Mouse (Mus musculus) lung, embryonic 14.5 days (tissue): ENCODE results near the gene Arsg. TPM values are rescaled to one million over a fixed set of nuclear protein-coding genes. Genes with fewer than 3 reads are reported as not detected.

ENCODE experiments used
- ATAC-seq: fragments of 200-750 bp; cut with Nextera tagmentation; 2 replicates; pipeline ENCODE4 v1.8.0; 2017; ENCODE audit warnings: mild to moderate bottlenecking, moderate TSS enrichment, moderate library complexity; ENCODE audit not compliant: insufficient read depth
- DNase-seq: peaks from one replicate; pipeline ENCODE4 v3.0.0-alpha.2; 2015
- H3K27ac ChIP-seq: fragments of 300-500 bp; sonication (generic); 2 replicates; pipeline ENCODE4 v1.5.1; 2014; ENCODE audit warnings: low read depth, mild to moderate bottlenecking, moderate library complexity
- H3K27me3 ChIP-seq: fragments of 300-500 bp; sonication (generic); 2 replicates; pipeline ENCODE4 v1.6.1; 2014; ENCODE audit warnings: low read length, control low read depth; ENCODE audit not compliant: insufficient read depth
- H3K36me3 ChIP-seq: fragments of 300-500 bp; sonication (generic); 2 replicates; pipeline ENCODE4 v1.6.1; 2014; ENCODE audit warnings: control low read depth; ENCODE audit not compliant: insufficient read depth
- H3K4me1 ChIP-seq: fragments of 300-500 bp; sonication (generic); 2 replicates; pipeline ENCODE4 v1.6.1; 2014; ENCODE audit warnings: antibody characterized with exemption, control low read depth; ENCODE audit not compliant: insufficient read depth
- H3K4me2 ChIP-seq: fragments of 300-500 bp; sonication (generic); 2 replicates; pipeline ENCODE4 v1.6.1; 2014; ENCODE audit warnings: mild to moderate bottlenecking
- H3K4me3 ChIP-seq: fragments of 300-500 bp; sonication (generic); 2 replicates; pipeline ENCODE4 v1.5.1; 2014; ENCODE audit warnings: low read depth, low read length
- H3K9ac ChIP-seq: fragments of 300-500 bp; sonication (generic); 2 replicates; pipeline ENCODE4 v1.6.1; 2014
- H3K9me3 ChIP-seq: fragments of 300-500 bp; sonication (generic); 2 replicates; pipeline ENCODE4 v1.6.1; 2016; ENCODE audit warnings: low read depth, low read length, control low read depth
- CTCF ChIP-seq: IDR thresholded peaks from 2 replicates; pipeline ENCODE4 v1.5.1; 2016; ENCODE audit warnings: antibody characterized with exemption, low read depth
- WGBS: fragments of 180-500 bp; shearing (Covaris S2); extraction: QIAGEN DNeasy Blood & Tissue Kit; methylation state at CpG from one replicate; pipeline ENCODE4 v1.1.7; 2014; 5-methylcytosine and 5-hydroxymethylcytosine counted together
- polyA plus RNA-seq: library from polyadenylated mRNA; unstranded; fragments of >200 nt; fragmentation: Nextera tagmentation; extraction: Ambion mirVana; gene quantifications from 2 replicates; pipeline ENCODE4 v1.2.1, GENCODE M21; 2014

Arsg gene
- polyA plus RNA-seq, 1 experiment from 2014 or later: 5.3 TPM

- H3K27me3 ChIP-seq: no peaks in the 10 kb centered on the region
- TF ChIP-seq CTCF: no peak
- H3K36me3 ChIP-seq: peaks cover 21% of the 10 kb centered on the region
- H3K4me1 ChIP-seq: 0 out of 2 replicates have a peak, but pooled peaks cover 10% of the 10 kb centered on the region
- no peak overlapping the region for H3K4me2 ChIP-seq
- H3K9me3 ChIP-seq: no peaks in the 10 kb centered on the region
- H3K27ac ChIP-seq: peak overlapping the region; percentile 67
- ATAC-seq: peak; percentile 64
- H3K9ac ChIP-seq: no peak overlapping the region
- WGBS: 35% methylated on average over 6 of the region's 6 CpGs
- no peak overlapping the region for H3K4me3 ChIP-seq
- peak; percentile 77 for DNase-seq
Measured at GRCm38 (mm10) chr11:109593200-109593981, 120.2 kb downstream of the Arsg start.

- DNase-seq: no peak
- Histone ChIP-seq H3K27me3 (no peaks in the 10 kb centered on the region), H3K9ac (no peak overlapping the region), H3K4me1 (0 out of 2 replicates have a peak, but pooled peaks cover 10% of the 10 kb centered on the region), H3K9me3 (no peaks in the 10 kb centered on the region), H3K27ac (no peak overlapping the region), H3K4me3 (no peak overlapping the region), H3K36me3 (peaks cover 33% of the 10 kb centered on the region), H3K4me2 (no peak overlapping the region)
- WGBS: 84% methylated on average over 8 of the region's 8 CpGs
- no peak for ATAC-seq
- TF ChIP-seq CTCF: no peak
Measured at GRCm38 (mm10) chr11:109594761-109595160, 121.6 kb downstream of the Arsg start.

GRCm38 (mm10) chr11:109598778-109599570 is 125.8 kb downstream of the Arsg start:
- no peaks in the 10 kb centered on the region for H3K9me3 ChIP-seq
- WGBS: 83% methylated on average over 12 of the region's 12 CpGs
- peaks cover 60% of the 10 kb centered on the region for H3K36me3 ChIP-seq
- peak; percentile 30; the same call in 1 of the 2 replicates for TF ChIP-seq CTCF
- ATAC-seq: no peak
- no peak for DNase-seq
- no peak overlapping the region for H3K4me2 ChIP-seq
- no peak overlapping the region for H3K4me3 ChIP-seq
- H3K27me3 ChIP-seq: no peaks in the 10 kb centered on the region
- no peak overlapping the region for H3K9ac ChIP-seq
- 0 out of 2 replicates have a peak, but pooled peaks cover 2% of the 10 kb centered on the region for H3K4me1 ChIP-seq
- H3K27ac ChIP-seq: no peak overlapping the region

GRCm38 (mm10) chr11:109607600-109607999 is 134.4 kb downstream of the Arsg start:
- no peak overlapping the region for H3K27ac ChIP-seq
- no peak overlapping the region for H3K4me2 ChIP-seq
- no peak overlapping the region for H3K9ac ChIP-seq
- H3K4me3 ChIP-seq: no peak overlapping the region
- DNase-seq (no peak), ATAC-seq (no peak)
- H3K27me3 ChIP-seq: no peaks in the 10 kb centered on the region
- 79% methylated on average over 6 of the region's 6 CpGs for WGBS
- peaks cover 4% of the 10 kb centered on the region for H3K36me3 ChIP-seq
- no peaks in the 10 kb centered on the region for H3K9me3 ChIP-seq
- 0 out of 2 replicates have a peak, but pooled peaks cover 5% of the 10 kb centered on the region for H3K4me1 ChIP-seq
- TF ChIP-seq CTCF: no peak

- peak overlapping the region; percentile 75; the same call in 1 of the 2 replicates for H3K4me2 ChIP-seq
- no peaks in the 10 kb centered on the region for H3K9me3 ChIP-seq
- H3K9ac ChIP-seq: no peak overlapping the region
- ATAC-seq: no peak
- no peak for DNase-seq
- H3K27me3 ChIP-seq: no peaks in the 10 kb centered on the region
- H3K36me3 ChIP-seq: no peaks in the 10 kb centered on the region
- 0 out of 2 replicates have a peak, but pooled peaks cover 5% of the 10 kb centered on the region for H3K4me1 ChIP-seq
- no peak for TF ChIP-seq CTCF
- WGBS: 67% methylated on average over 6 of the region's 6 CpGs
- no peak overlapping the region for H3K4me3 ChIP-seq
- no peak overlapping the region for H3K27ac ChIP-seq
Measured at GRCm38 (mm10) chr11:109608976-109609625, 135.9 kb downstream of the Arsg start.

GRCm38 (mm10) chr11:109610046-109610794 is 137.0 kb downstream of the Arsg start:
- no peak for TF ChIP-seq CTCF
- Histone ChIP-seq H3K27me3 (no peaks in the 10 kb centered on the region), H3K4me3 (peak overlapping the region; percentile 76), H3K9ac (peak overlapping the region; percentile 83), H3K9me3 (no peaks in the 10 kb centered on the region), H3K36me3 (no peaks in the 10 kb centered on the region), H3K27ac (peak overlapping the region; percentile 88), H3K4me2 (peak overlapping the region; percentile 75), H3K4me1 (0 out of 2 replicates have a peak, but pooled peaks cover 5% of the 10 kb centered on the region)
- 15% methylated on average over 9 of the region's 9 CpGs for WGBS
- ATAC-seq: no peak; the same call in 1 of the 2 replicates
- peak; percentile 38 for DNase-seq
